Mouse (Mus musculus) heart, embryonic 16.5 days (tissue): ENCODE data around the gene Traf4. TPM values are rescaled to one million over a fixed set of nuclear protein-coding genes. Genes with fewer than 3 reads are reported as not detected.

Source experiments
- ATAC-seq: fragments of 200-750 bp; cut with Nextera tagmentation; replicated peaks from 2 replicates; pipeline ENCODE4 v1.8.0; 2017; ENCODE audit warnings: moderate number of reproducible peaks; ENCODE audit not compliant: insufficient read depth, low FRiP score; ENCODE audit errors: extremely low read depth
- H3K27ac ChIP-seq: fragments of 300-500 bp; sonication (generic); 2 replicates; pipeline ENCODE4 v1.5.1; 2014; ENCODE audit warnings: mild to moderate bottlenecking, low read length, control low read depth, moderate library complexity
- H3K27me3 ChIP-seq: fragments of 300-500 bp; sonication (generic); 2 replicates; pipeline ENCODE4 v1.6.1; 2014; ENCODE audit warnings: low read length, mixed read lengths; ENCODE audit not compliant: control insufficient read depth, insufficient read depth
- H3K36me3 ChIP-seq: fragments of 300-500 bp; sonication (generic); 2 replicates; pipeline ENCODE4 v1.6.1; 2014; ENCODE audit not compliant: control insufficient read depth, insufficient read depth
- H3K4me1 ChIP-seq: fragments of 300-500 bp; sonication (generic); 2 replicates; pipeline ENCODE4 v1.6.1; 2014; ENCODE audit warnings: low read length, mixed read lengths; ENCODE audit not compliant: control insufficient read depth, insufficient read depth
- H3K4me2 ChIP-seq: fragments of 300-500 bp; sonication (generic); 2 replicates; pipeline ENCODE4 v1.6.1; 2014; ENCODE audit warnings: low read depth, mild to moderate bottlenecking, control low read depth, low read length
- H3K4me3 ChIP-seq: fragments of 300-500 bp; sonication (generic); 2 replicates; pipeline ENCODE4 v1.5.1; 2014; ENCODE audit warnings: mild to moderate bottlenecking, control low read depth, low read length
- H3K9ac ChIP-seq: fragments of 300-500 bp; sonication (generic); 2 replicates; pipeline ENCODE4 v1.6.1; 2014; ENCODE audit warnings: low read length, control low read depth
- H3K9me3 ChIP-seq: fragments of 300-500 bp; sonication (generic); replicated peaks from 2 replicates; pipeline ENCODE4 v1.6.1; 2016; ENCODE audit warnings: low read length; ENCODE audit not compliant: control insufficient read depth
- whole genome bisulfite sequencing: fragments of 180-500 bp; shearing (Covaris S2); extraction: QIAGEN DNeasy Blood & Tissue Kit; methylation state at CpG from one replicate; pipeline ENCODE4 v1.1.7; 2014; 5-methylcytosine and 5-hydroxymethylcytosine counted together
- polyA plus RNA-seq: library from polyadenylated mRNA; unstranded; fragments of >200 nt; fragmentation: Nextera tagmentation; extraction: Ambion mirVana; gene quantifications from 2 replicates; pipeline ENCODE4 v1.2.1, GENCODE M21; 2015

Traf4 gene
- polyA plus RNA-seq, 1 experiment from 2014 or later = 37.3 TPM

DNA sequence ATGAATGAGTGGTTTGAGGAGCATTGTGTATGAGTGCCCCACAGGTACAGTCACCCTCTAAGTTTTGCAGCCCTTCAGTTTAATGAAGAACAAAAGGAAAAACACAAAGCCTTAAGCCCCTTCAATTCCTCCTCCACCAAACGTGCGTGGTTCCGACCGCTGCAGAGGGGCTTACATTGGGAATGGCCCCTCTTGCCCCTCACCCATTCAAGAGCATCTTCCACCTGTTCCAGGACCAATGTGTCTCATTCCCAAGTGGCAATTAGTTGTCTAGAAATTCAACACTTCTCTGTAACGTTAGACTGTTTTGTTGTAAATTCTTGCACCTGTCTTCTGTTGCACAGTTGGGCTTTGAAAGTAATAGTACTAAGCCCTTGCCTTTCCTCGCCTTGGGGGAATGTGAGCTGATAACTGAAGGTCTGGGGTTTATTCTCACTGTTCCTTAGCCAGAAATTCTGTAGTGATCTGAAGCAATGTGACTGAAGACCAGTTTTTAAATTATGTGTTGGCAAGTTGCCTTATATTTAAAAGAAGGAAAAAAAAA lies 9.2 kb downstream of the Traf4 start:
- no peak overlapping the region for H3K9ac ChIP-seq
- no peaks in the 10 kb centered on the region for H3K9me3 ChIP-seq
- H3K36me3 ChIP-seq = peaks cover 56% of the 10 kb centered on the region
- peaks cover 9% of the 10 kb centered on the region for H3K4me1 ChIP-seq
- no peak for ATAC-seq
- H3K4me2 ChIP-seq = no peak overlapping the region
- no peak overlapping the region for H3K27ac ChIP-seq
- WGBS = 74% methylated on average over 6 of the region's 6 CpGs
- H3K27me3 ChIP-seq = no peaks in the 10 kb centered on the region
- H3K4me3 ChIP-seq = no peak overlapping the region

DNA sequence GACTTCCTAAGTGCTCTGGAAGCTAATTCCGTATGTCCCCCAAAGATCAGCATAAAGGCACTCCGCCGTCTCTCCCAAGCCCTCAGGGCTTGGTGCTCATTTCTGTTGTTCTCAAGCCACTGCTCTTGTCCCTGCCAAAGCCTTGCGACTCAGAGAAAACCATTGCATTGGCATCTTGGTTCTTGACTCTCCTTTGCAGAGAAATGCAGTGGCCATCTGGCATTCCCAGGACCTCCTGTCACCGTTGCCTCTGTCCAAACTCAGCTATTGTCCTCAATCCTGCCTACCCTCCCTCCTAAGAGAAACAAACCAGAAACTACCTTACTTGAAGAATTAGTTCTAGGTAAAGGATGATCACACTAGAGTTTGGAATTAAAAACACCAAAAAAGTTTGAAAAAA lies 9.7 kb downstream of the Traf4 start:
- no peak overlapping the region for H3K9ac ChIP-seq
- no peaks in the 10 kb centered on the region for H3K9me3 ChIP-seq
- peaks cover 9% of the 10 kb centered on the region for H3K4me1 ChIP-seq
- H3K36me3 ChIP-seq = peaks cover 59% of the 10 kb centered on the region
- H3K4me2 ChIP-seq = no peak overlapping the region
- no peaks in the 10 kb centered on the region for H3K27me3 ChIP-seq
- ATAC-seq = no peak
- no peak overlapping the region for H3K4me3 ChIP-seq
- no peak overlapping the region for H3K27ac ChIP-seq
- WGBS = 75% methylated on average over 5 of the region's 5 CpGs

DNA sequence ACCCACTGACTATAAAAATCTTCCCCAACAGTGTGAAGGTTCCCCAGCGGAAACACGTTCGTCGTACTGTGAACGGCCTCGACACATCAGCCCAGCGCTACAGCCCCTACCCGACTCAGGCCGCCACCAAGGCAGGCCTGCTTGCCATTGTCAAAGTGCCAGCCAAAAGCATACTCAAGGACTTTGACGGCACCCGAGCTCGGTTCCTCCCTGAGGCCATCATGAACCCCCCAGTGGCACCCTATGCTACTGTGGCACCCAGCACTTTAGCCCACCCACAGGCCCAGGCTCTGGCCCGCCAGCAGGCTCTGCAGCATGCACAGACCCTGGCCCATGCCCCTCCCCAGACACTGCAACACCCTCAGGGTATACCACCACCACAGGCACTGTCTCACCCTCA lies 11.6 kb downstream of the Traf4 start:
- WGBS = 81% methylated on average over 13 of the region's 13 CpGs
- no peak overlapping the region for H3K9ac ChIP-seq
- H3K4me2 ChIP-seq = no peak overlapping the region
- no peak overlapping the region for H3K4me3 ChIP-seq
- no peak for ATAC-seq
- no peak overlapping the region for H3K27ac ChIP-seq
- no peaks in the 10 kb centered on the region for H3K27me3 ChIP-seq
- H3K9me3 ChIP-seq = no peaks in the 10 kb centered on the region
- H3K4me1 ChIP-seq = 0 out of 2 replicates have a peak, but pooled peaks cover 5% of the 10 kb centered on the region
- H3K36me3 ChIP-seq = peaks cover 54% of the 10 kb centered on the region

DNA sequence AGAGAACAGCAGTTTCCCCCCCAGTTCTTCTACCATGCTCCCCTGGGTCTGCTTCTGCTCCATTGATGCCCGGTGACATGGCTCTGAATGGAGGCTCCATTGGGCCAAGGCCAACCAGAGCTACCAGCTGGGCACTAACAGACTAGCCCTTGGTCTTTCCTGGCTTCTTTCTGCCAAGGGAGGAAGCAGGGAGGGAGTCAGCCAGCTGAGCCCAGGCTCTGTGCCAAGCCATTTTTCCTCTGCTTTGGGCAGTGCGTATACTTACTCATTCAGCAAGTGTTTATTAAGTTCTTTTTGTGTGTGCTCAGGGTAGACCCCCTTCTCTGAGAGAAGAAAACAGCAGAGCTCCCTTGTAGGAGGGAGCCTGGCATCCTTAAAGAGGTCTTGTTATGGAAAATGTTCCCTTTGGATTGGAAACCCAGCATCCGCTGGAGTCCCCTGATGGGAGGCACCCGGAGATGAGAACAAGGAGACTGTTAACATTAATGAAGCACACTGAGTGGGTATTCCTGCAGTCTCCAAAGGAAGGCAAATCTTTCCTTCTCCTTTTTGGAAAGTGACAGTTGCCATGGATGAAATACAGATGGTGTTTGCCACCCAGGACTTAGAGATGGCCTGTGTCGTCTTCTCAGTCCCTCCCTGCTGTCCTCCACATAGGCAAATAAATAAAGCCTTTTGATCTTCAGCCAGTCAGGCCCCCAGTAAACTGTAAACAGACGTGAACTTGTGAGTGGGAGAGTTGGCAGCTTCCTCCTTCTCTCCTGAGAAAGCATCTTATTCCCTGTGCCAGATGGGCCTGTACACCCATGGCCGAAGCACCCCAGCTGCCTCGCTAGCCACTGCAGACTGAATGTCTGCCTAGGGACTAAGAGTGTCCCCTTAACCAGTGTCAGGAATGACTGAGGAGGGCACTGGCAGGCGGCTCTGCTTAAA lies 12.8 kb downstream of the Traf4 start:
- 60% methylated on average over 9 of the region's 9 CpGs for WGBS
- peak overlapping the region; percentile 8 for H3K27ac ChIP-seq
- ATAC-seq = 0 out of 2 replicates have a peak, but pooled peaks have one; percentile 10
- no peak overlapping the region for H3K4me3 ChIP-seq
- H3K4me2 ChIP-seq = no peak overlapping the region
- no peaks in the 10 kb centered on the region for H3K27me3 ChIP-seq
- peaks cover 50% of the 10 kb centered on the region for H3K36me3 ChIP-seq
- no peak overlapping the region for H3K9ac ChIP-seq
- H3K9me3 ChIP-seq = no peaks in the 10 kb centered on the region
- 0 out of 2 replicates have a peak, but pooled peaks cover 5% of the 10 kb centered on the region for H3K4me1 ChIP-seq

DNA sequence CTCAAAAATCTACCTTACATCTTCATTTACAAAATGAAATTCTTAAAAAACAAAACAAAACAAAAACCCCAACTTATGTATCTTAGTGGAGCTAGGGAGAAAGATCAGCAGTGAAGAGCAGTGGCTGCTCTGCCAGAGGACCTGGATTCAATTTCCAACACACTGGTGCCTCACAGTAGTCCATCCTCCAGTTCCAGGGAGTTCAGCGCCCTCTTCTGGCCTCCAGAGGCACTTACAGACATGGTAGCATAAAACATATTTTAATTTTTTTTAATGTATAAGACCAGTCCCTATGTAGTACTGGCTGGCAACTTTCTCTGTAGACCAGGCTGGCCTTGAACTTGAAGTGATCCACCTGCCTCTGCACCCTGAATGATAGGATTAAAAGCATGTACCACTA lies 14.2 kb downstream of the Traf4 start:
- 0 out of 2 replicates have a peak, but pooled peaks cover 5% of the 10 kb centered on the region for H3K4me1 ChIP-seq
- H3K27ac ChIP-seq = no peak overlapping the region
- no peak for ATAC-seq
- no peak overlapping the region for H3K4me3 ChIP-seq
- WGBS = 41% methylated on average over 1 of the region's 1 CpGs
- no peak overlapping the region for H3K4me2 ChIP-seq
- H3K36me3 ChIP-seq = peaks cover 53% of the 10 kb centered on the region
- no peak overlapping the region for H3K9ac ChIP-seq
- H3K27me3 ChIP-seq = no peaks in the 10 kb centered on the region
- H3K9me3 ChIP-seq = no peaks in the 10 kb centered on the region

DNA sequence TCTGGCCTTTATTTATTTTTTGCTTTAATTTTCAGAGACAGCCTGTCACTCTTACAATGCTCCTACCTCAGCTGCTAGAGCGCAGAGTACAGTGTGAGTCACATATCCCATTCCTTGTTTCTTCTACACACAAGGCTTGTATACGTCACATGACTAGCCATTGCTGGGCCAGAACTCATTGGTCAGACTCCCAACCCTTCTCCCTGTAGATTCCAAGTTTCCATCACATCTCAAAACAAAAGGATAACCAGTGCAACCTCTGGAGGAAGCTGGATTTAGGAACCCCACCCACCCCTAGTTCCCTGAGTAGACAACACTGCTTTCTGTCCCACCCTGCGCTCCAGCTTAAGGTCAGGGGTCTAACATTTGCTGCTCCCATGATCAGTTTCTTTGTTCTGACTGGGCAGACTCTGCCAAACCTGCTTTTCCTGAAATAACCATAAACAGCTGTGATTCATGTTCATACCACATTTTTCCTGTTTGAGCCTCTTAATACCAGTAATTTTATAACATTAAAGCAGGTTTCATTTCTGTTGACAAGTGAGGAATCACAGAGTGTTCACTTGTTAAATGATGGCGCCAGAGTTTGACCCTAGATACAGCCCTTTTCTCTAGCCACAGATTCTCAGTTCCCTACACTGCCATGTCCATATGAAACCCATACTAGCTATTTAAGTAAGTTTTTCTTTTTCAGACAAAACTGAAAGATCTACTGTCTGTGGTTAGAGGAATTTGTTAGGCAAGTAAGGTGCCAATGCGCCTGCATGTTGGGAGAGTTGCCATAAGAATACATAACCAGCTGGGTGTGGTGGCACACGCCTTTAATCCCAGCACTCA lies 18.5 kb downstream of the Traf4 start:
- Histone ChIP-seq H3K27ac (no peak overlapping the region), H3K4me1 (peaks cover 2% of the 10 kb centered on the region; the same call in 1 of the 2 replicates), H3K4me2 (no peak overlapping the region), H3K9me3 (no peaks in the 10 kb centered on the region), H3K4me3 (no peak overlapping the region), H3K36me3 (peaks cover 51% of the 10 kb centered on the region), H3K9ac (no peak overlapping the region), H3K27me3 (no peaks in the 10 kb centered on the region)
- WGBS = 85% methylated on average over 6 of the region's 6 CpGs
- ATAC-seq = 0 out of 2 replicates have a peak, but pooled peaks have one; percentile 37

DNA sequence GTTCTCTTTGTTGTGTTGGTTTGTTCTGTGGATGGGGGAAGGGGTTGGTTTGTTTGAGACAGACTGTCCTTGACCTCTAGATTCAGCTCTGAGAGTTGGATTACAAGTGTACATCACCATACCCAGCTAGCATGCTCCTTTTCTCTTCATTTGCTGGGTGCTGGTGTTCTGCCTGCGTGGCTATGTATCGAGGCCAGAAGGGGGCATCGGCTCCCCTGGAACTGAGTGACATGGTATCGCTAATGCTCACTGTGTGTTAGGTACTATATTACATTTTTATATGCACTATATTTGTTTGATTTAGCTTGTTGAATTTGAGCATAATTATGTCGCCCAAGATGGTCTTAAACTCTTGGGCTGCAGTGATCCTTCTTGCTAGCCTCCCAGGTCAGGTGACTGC lies 19.2 kb downstream of the Traf4 start:
- Histone ChIP-seq H3K4me1 (peaks cover 7% of the 10 kb centered on the region), H3K9me3 (no peaks in the 10 kb centered on the region), H3K4me3 (no peak overlapping the region), H3K27me3 (no peaks in the 10 kb centered on the region), H3K36me3 (peaks cover 49% of the 10 kb centered on the region), H3K27ac (no peak overlapping the region), H3K4me2 (no peak overlapping the region), H3K9ac (no peak overlapping the region)
- 85% methylated on average over 5 of the region's 5 CpGs for WGBS
- no peak for ATAC-seq

DNA sequence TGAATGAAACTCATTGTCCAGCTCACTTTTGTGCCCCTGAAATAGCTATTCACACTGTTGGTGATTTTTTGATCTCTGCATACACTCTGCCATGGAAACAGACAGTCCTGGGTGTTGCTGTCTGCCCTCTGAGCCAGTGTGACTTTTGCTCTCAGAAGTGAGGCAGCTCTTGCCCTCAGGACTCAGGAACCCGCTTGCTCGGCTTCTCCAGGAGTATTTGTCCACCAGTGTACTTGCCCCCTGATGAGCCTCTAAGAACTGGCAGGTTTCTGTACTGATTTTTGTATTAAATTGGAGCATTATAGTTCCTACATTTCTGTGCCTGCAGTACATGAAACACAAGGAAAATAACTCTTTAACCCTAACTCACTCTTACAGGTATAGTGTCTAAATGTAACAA lies 21.9 kb downstream of the Traf4 start:
- no peak overlapping the region for H3K27ac ChIP-seq
- H3K36me3 ChIP-seq = peaks cover 32% of the 10 kb centered on the region
- H3K9ac ChIP-seq = no peak overlapping the region
- ATAC-seq = no peak
- H3K4me2 ChIP-seq = no peak overlapping the region
- H3K27me3 ChIP-seq = no peaks in the 10 kb centered on the region
- H3K4me1 ChIP-seq = peaks cover 15% of the 10 kb centered on the region
- WGBS = 88% methylated on average over 2 of the region's 2 CpGs
- no peak overlapping the region for H3K4me3 ChIP-seq
- no peaks in the 10 kb centered on the region for H3K9me3 ChIP-seq
